Mouse (Mus musculus): ENCODE data around the gene Ncl. TPM values are rescaled to one million over a fixed set of nuclear protein-coding genes. Genes with fewer than 3 reads are reported as not detected.

Gene Ncl
- polyA plus RNA-seq, 1 experiment from 2014 or later = 210 TPM

GRCm38 (mm10) chr1:86309270-86309833, 49.8 kb downstream of the Ncl start:
- Histone ChIP-seq H3K9ac (no peak overlapping the region), H3K4me3 (no peak overlapping the region), H3K36me3 (no peaks in the 10 kb centered on the region), H3K27ac (replicated peaks) (no peak overlapping the region), H3K9me3 (no peaks in the 10 kb centered on the region), H3K4me1 (replicated peaks) (0 out of 2 replicates have a peak, but pooled peaks cover 9% of the 10 kb centered on the region), H3K4me2 (no peak overlapping the region), H3K27me3 (peaks cover 11% of the 10 kb centered on the region)
- ATAC-seq (ENCODE audit: low FRiP score, low read depth) = no peak
- 91% methylated on average over 7 of the region's 7 CpGs for WGBS

- ATAC-seq (ENCODE audit: low FRiP score, low read depth) = no peak
- Histone ChIP-seq H3K36me3 (no peaks in the 10 kb centered on the region), H3K4me3 (no peak overlapping the region), H3K9ac (no peak overlapping the region), H3K27me3 (peaks cover 14% of the 10 kb centered on the region), H3K9me3 (no peaks in the 10 kb centered on the region), H3K4me2 (no peak overlapping the region), H3K27ac (replicated peaks) (no peak overlapping the region), H3K4me1 (replicated peaks) (peaks cover 17% of the 10 kb centered on the region)
- WGBS = 37% methylated on average over 4 of the region's 4 CpGs
Measured at GRCm38 (mm10) chr1:86307871-86308641, 51.1 kb downstream of the Ncl start.

- H3K9me3 ChIP-seq = no peaks in the 10 kb centered on the region
Measured at GRCm38 (mm10) chr1:86307177-86307762, 51.9 kb downstream of the Ncl start.

GRCm38 (mm10) chr1:86306686-86307085, 52.5 kb downstream of the Ncl start:
- Histone ChIP-seq H3K36me3 (no peaks in the 10 kb centered on the region), H3K9ac (no peak overlapping the region), H3K4me1 (replicated peaks) (peaks cover 23% of the 10 kb centered on the region), H3K27me3 (peaks cover 16% of the 10 kb centered on the region), H3K27ac (replicated peaks) (no peak overlapping the region), H3K4me2 (no peak overlapping the region), H3K4me3 (no peak overlapping the region), H3K9me3 (no peaks in the 10 kb centered on the region)
- no peak for ATAC-seq (ENCODE audit: low FRiP score, low read depth)
- WGBS = 91% methylated on average over 3 of the region's 3 CpGs

More at GRCm38 (mm10) chr1:86307177-86307762, 51.9 kb downstream of the Ncl start:
- no peak for ATAC-seq (ENCODE audit: low FRiP score, low read depth)
- no peak overlapping the region for H3K9ac ChIP-seq
- H3K27me3 ChIP-seq = peaks cover 14% of the 10 kb centered on the region
- WGBS = 93% methylated on average over 7 of the region's 7 CpGs
- no peak overlapping the region for H3K4me3 ChIP-seq
- H3K36me3 ChIP-seq = no peaks in the 10 kb centered on the region
- H3K27ac ChIP-seq (replicated peaks) = no peak overlapping the region
- H3K4me2 ChIP-seq = no peak overlapping the region
- peaks cover 23% of the 10 kb centered on the region for H3K4me1 ChIP-seq (replicated peaks)

- H3K4me1 ChIP-seq (replicated peaks) = peaks cover 16% of the 10 kb centered on the region
- H3K27ac ChIP-seq (replicated peaks) = no peak overlapping the region
- H3K9ac ChIP-seq = peak overlapping the region; percentile 67
- peak overlapping the region; percentile 96 for H3K4me2 ChIP-seq
- H3K9me3 ChIP-seq = no peaks in the 10 kb centered on the region
- no peak; the same call in 1 of the 2 replicates for ATAC-seq (ENCODE audit: low FRiP score, low read depth)
- peaks cover 20% of the 10 kb centered on the region for H3K27me3 ChIP-seq
- peak overlapping the region; percentile 78 for H3K4me3 ChIP-seq
- WGBS = 4% methylated on average over 14 of the region's 16 CpGs
- no peaks in the 10 kb centered on the region for H3K36me3 ChIP-seq
Measured at GRCm38 (mm10) chr1:86303873-86304250, 55.3 kb downstream of the Ncl start.

GRCm38 (mm10) chr1:86303063-86303872, 55.9 kb downstream of the Ncl start:
- peaks cover 20% of the 10 kb centered on the region for H3K27me3 ChIP-seq
- peaks cover 16% of the 10 kb centered on the region for H3K4me1 ChIP-seq (replicated peaks)
- peak; percentile 90 for ATAC-seq (ENCODE audit: low FRiP score, low read depth)
- H3K36me3 ChIP-seq = no peaks in the 10 kb centered on the region
- H3K4me3 ChIP-seq = peak overlapping the region; percentile 78
- H3K27ac ChIP-seq (replicated peaks) = 0 out of 2 replicates have a peak overlapping the region, but pooled peaks have one; percentile 26
- peak overlapping the region; percentile 96 for H3K4me2 ChIP-seq
- H3K9me3 ChIP-seq = no peaks in the 10 kb centered on the region
- under 1% methylated on average over 65 of the region's 65 CpGs for WGBS
- H3K9ac ChIP-seq = peak overlapping the region; percentile 67

- Histone ChIP-seq H3K4me1 (replicated peaks) (peaks cover 16% of the 10 kb centered on the region), H3K27ac (replicated peaks) (0 out of 2 replicates have a peak within 1 kb of the TSS, but pooled peaks have one; percentile 26), H3K9ac (peak within 1 kb of the TSS; percentile 67), H3K36me3 (no peaks in the 10 kb centered on the region), H3K4me2 (peak within 1 kb of the TSS; percentile 96), H3K4me3 (peak within 1 kb of the TSS; percentile 78), H3K27me3 (peaks cover 20% of the 10 kb centered on the region), H3K9me3 (no peaks in the 10 kb centered on the region)
- WGBS = 26% methylated on average over 6 of the region's 6 CpGs
- ATAC-seq (ENCODE audit: low FRiP score, low read depth) = no peak
Measured at GRCm38 (mm10) chr1:86302532-86302931, 56.7 kb downstream of the Ncl start, which contains the start of gene B3gnt7. B3gnt7 (plus strand) TSS chr1:86302832.

GRCm38 (mm10) chr1:86301221-86302091, 57.7 kb downstream of the Ncl start:
- 57% methylated on average over 6 of the region's 6 CpGs for WGBS
- H3K27ac ChIP-seq (replicated peaks) = no peak overlapping the region
- no peak overlapping the region for H3K4me3 ChIP-seq
- no peaks in the 10 kb centered on the region for H3K9me3 ChIP-seq
- peaks cover 20% of the 10 kb centered on the region for H3K27me3 ChIP-seq
- peaks cover 16% of the 10 kb centered on the region for H3K4me1 ChIP-seq (replicated peaks)
- H3K9ac ChIP-seq = no peak overlapping the region
- ATAC-seq (ENCODE audit: low FRiP score, low read depth) = no peak
- no peaks in the 10 kb centered on the region for H3K36me3 ChIP-seq
- no peak overlapping the region for H3K4me2 ChIP-seq

- no peak overlapping the region for H3K27ac ChIP-seq (replicated peaks)
- no peak overlapping the region for H3K4me2 ChIP-seq
- no peak overlapping the region for H3K4me3 ChIP-seq
- H3K9ac ChIP-seq = no peak overlapping the region
- no peaks in the 10 kb centered on the region for H3K9me3 ChIP-seq
- H3K4me1 ChIP-seq (replicated peaks) = peaks cover 16% of the 10 kb centered on the region
- WGBS = 56% methylated on average over 7 of the region's 7 CpGs
- H3K27me3 ChIP-seq = peaks cover 20% of the 10 kb centered on the region
- no peak for ATAC-seq (ENCODE audit: low FRiP score, low read depth)
- H3K36me3 ChIP-seq = no peaks in the 10 kb centered on the region
Measured at GRCm38 (mm10) chr1:86300731-86301130, 58.5 kb downstream of the Ncl start.

- peaks cover 16% of the 10 kb centered on the region for H3K27me3 ChIP-seq
- no peaks in the 10 kb centered on the region for H3K9me3 ChIP-seq
- no peak for ATAC-seq (ENCODE audit: low FRiP score, low read depth)
- H3K4me3 ChIP-seq = no peak overlapping the region
- peaks cover 16% of the 10 kb centered on the region for H3K4me1 ChIP-seq (replicated peaks)
- no peaks in the 10 kb centered on the region for H3K36me3 ChIP-seq
- WGBS = 10% methylated on average over 2 of the region's 2 CpGs
- H3K9ac ChIP-seq = no peak overlapping the region
- H3K27ac ChIP-seq (replicated peaks) = no peak overlapping the region
- H3K4me2 ChIP-seq = no peak overlapping the region
Measured at GRCm38 (mm10) chr1:86300093-86300492, 59.1 kb downstream of the Ncl start.

Data from hindbrain, embryonic 15.5 days (tissue).